Mouse (Mus musculus): ENCODE measurements at regions not wholly inside any gene's neighbourhood (a gene's known extent, or its start where the extent isn't known, plus 50 kb on each side); places are given as distances from the start of the nearest gene placed in this dataset.
A peak's percentile ranks its signal among the peaks of the same experiment; 100 is the strongest.

DNA sequence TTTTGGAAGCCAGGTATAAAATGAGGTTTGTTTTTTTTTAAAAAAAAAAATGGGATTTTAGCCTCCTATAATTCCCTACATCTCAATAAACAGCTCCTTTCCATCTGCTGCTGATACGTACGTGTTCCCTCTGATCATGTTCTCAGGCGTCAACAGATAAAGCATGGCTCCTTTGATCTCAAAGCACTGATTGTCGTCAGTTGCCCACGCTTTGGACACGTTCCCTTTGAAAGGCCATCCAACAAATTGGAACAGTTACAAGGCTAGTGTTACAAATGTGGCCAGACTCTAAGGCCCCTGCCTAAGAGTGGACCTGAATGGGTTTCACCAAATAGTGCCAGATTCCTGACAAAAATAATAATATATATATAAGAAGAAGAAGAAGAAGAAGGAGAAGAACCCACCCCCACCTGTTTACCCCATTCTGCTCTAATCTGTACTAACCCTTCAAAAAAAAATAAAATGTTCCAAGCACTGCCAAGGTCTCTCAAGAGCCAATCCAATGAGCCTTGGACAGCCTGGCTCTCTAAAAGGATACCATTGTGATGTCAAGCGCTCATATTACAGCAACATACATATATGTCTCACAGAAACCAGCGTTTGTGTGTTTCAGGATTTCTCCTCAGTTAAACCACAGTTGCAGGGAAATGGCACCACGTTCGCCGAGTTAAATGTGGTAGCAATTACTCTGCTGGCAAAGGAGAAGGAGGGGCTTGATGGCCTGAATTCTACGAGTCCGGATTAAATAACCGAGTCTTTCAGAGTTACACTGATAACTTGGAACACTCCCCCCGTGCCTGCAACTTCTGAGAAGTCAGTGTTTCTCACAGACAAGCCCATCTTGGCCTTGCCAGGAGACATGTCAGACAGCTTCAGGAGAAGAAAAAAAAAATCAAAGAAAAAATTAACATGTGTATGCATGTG is 460.2 kb downstream of the Ate1 start:
- DNase-seq (ENCODE audit: extremely low spot score, low read depth, low spot score) = no peak

GRCm38 (mm10) chr7:130064500-130064899 is 455.7 kb downstream of the Ate1 start:
- peak; percentile 47 for DNase-seq (ENCODE audit: extremely low spot score, low read depth, low spot score)

DNA sequence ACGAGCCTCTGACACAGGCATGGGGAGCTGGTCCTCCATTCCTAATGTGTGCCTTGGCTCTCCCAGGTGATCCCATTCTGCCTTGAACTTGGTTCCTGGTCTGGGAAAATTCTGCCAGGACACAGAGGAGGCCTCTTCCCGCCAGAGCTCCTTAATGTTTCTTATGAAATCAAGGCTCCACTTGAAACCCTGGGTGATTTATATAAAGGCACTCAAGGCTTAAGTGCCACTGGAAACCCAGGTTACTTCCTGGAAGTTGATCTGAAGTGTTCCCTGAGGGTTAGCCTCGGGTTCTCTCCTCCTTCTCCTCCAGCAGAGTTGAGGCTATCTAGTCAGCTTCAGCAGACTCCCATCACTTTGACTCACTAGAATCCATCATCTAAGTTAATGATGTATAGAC is 451.9 kb downstream of the Ate1 start:
- no peak for DNase-seq (ENCODE audit: extremely low spot score, low read depth, low spot score)

DNA sequence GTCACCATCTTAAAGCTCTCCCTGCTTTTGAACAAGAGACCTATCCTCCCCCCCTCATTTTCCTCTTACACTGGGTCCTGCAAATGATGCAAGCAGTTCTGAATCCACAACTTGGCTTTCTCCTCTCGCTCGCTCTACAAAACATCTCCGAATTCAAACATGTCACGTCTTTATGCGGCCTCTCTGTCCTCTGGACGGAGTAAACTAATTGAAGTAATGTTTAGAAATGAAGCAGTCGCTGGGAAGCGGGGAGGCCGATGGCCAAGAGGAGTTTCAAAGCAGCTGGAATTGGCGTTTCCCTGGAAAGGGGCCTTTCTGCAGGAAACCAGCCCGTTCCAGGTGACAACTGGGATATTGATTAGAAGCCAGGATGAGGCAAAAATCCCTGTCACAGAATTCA is 446.8 kb downstream of the Ate1 start:
- DNase-seq (ENCODE audit: extremely low spot score, low read depth, low spot score) = no peak

GRCm38 (mm10) chr7:130073890-130074819 is 446.0 kb downstream of the Ate1 start:
- DNase-seq (ENCODE audit: extremely low spot score, low read depth, low spot score) = peak; percentile 52

DNA sequence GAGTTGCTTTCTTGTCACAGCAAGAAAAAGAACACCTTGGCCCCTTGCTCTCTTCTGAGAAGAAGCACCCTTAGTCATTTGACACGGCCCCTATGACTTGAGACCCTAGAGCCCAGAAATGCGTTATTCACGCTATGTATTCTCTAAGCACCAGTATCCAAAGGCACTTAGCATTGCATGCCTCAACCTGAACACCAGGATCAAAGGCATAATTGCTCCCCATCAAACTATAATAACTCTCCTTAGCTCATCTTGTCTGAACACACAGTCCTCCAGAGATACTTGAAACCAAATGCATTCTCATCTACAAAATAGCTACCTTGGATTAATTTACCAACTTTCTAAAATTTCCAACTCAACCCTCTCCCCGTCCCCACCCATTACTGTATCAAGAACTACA is 437.5 kb downstream of the Ate1 start:
- no peak for DNase-seq (ENCODE audit: extremely low spot score, low read depth, low spot score)

DNA sequence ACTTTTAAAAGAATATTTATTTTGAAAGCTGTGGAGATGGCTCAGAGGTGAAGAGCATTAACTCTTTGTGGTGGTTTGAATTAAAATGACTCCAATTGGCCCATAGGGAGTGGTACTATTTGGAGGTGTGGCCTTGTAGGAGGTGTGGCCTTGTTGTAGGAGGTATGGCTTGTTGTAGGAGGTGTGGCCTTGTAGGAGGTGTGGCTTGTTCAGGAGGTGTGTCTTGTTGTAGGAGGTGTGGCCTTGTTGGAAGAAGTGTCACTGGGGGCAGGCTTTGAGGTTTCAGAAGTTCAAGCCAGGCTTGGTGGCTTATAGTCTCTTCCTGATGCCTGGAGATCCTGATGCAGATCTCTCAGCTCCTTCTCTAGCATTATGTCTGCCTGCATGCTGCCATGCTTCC is 434.5 kb downstream of the Ate1 start:
- no peak for DNase-seq (ENCODE audit: extremely low spot score, low read depth, low spot score)

- DNase-seq (ENCODE audit: extremely low spot score, low read depth, low spot score) = no peak
Observed at GRCm38 (mm10) chr7:130089896-130090610, 430.1 kb downstream of the Ate1 start.

- DNase-seq (ENCODE audit: extremely low spot score, low read depth, low spot score) = no peak
Observed at GRCm38 (mm10) chr7:130091942-130092341, 428.2 kb downstream of the Ate1 start.

- DNase-seq (ENCODE audit: extremely low spot score, low read depth, low spot score) = no peak
Observed at GRCm38 (mm10) chr7:130095141-130095540, 425.0 kb downstream of the Ate1 start.

GRCm38 (mm10) chr7:130098606-130099005 is 421.6 kb downstream of the Ate1 start:
- DNase-seq (ENCODE audit: extremely low spot score, low read depth, low spot score) = no peak

- DNase-seq (ENCODE audit: extremely low spot score, low read depth, low spot score) = no peak
Observed at GRCm38 (mm10) chr7:130102671-130103070, 417.5 kb downstream of the Ate1 start.

GRCm38 (mm10) chr7:130106961-130107360 is 413.2 kb downstream of the Ate1 start:
- DNase-seq (ENCODE audit: extremely low spot score, low read depth, low spot score) = no peak

DNA sequence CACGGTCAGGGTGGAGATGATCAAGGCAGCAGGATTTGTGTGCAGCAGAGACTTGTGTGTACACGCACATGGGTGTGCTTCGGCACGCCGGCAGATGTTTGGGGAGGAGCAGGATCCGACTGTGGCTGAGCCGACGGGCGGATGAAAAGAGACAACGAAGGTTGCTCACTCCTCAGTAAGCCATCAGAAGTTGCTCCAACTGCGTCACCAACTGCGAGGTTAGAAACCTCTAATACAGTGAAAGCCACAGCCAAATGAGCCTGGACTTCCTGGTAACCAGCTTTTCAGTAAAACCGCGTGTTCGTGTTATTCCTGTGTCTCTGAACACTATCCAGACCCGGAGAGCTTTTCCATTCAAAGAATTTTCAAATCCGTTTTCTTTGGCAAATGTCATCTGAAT is 411.8 kb downstream of the Ate1 start:
- DNase-seq (ENCODE audit: extremely low spot score, low read depth, low spot score) = no peak

Measured in hindlimb bud, embryonic 11.5 days (tissue).